Mouse (Mus musculus): Measurements from ENCODE around the gene Slc30a7. TPM values are rescaled to one million over a fixed set of nuclear protein-coding genes. Genes with fewer than 3 reads are reported as not detected.

Slc30a7 gene
- polyA plus RNA-seq, 1 experiment from 2014 or later, result 13.8 TPM

- 87% methylated on average over 9 of the region's 9 CpGs for WGBS
- Histone ChIP-seq H3K27ac (no peak overlapping the region), H3K36me3 (peaks cover 1% of the 10 kb centered on the region; the same call in 1 of the 2 replicates), H3K4me1 (replicated peaks) (no peaks in the 10 kb centered on the region), H3K9me3 (replicated peaks) (no peaks in the 10 kb centered on the region), H3K9ac (no peak overlapping the region), H3K4me2 (no peak overlapping the region), H3K27me3 (no peaks in the 10 kb centered on the region), H3K4me3 (no peak overlapping the region)
- no peak for ATAC-seq (replicated peaks; ENCODE audit: insufficient number of reproducible peaks, insufficient read depth, low FRiP score, low read depth)
Observed at GRCm38 (mm10) chr3:115902301-115902956, 104.8 kb downstream of the Slc30a7 start.

DNA sequence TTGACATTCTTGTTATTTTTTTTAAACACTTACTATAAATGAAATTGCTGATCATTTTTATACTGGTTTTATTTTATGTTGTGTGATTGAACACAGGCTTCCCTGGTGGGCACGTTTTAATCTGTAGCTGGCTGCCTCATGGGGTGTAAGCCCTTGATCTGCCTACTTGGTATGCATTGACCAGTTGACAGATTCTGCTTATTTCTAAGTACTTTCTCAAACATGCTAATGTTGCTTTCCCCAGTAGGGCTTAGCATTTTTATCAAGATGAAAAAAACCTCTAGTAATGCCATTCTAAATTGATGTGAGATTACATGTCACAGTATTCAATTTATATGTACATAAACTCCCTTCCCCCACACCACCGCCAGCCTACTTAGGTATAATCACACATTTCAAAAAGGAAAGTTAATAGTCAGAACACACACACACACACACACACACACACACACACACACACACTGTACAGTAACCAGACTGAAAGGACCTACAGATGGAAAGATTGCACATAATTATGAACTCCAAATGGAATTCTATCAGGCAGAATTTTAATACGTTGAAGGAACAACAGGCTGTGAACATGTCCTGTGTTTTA, 108.8 kb downstream of the Slc30a7 start:
- Histone ChIP-seq H3K27me3 (no peaks in the 10 kb centered on the region), H3K4me1 (replicated peaks) (no peaks in the 10 kb centered on the region), H3K9ac (no peak overlapping the region), H3K9me3 (replicated peaks) (no peaks in the 10 kb centered on the region), H3K4me2 (no peak overlapping the region), H3K4me3 (no peak overlapping the region), H3K27ac (no peak overlapping the region), H3K36me3 (no peaks in the 10 kb centered on the region)
- ATAC-seq (replicated peaks; ENCODE audit: insufficient number of reproducible peaks, insufficient read depth, low FRiP score, low read depth), result no peak
- WGBS, result 82% methylated on average over 3 of the region's 3 CpGs

DNA sequence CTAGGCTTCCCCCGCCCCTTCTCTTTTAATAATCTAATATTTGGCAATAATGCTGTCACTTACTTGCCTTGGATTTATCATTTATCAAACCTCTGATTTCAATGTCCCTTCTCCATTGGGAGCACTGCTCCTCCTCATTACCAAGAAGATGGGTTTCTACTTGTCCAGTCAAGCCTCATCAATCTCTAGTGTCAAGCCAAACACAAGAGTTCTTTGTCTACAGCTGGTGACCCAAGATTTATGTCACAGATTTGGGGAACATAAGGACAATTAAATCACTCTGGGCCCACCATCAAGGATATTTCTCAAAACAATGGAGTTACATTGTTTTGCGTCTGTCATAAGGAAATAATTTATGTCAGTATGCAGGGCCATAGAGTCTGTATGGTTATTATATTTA, 114.0 kb downstream of the Slc30a7 start:
- H3K4me2 ChIP-seq, result no peak overlapping the region
- H3K36me3 ChIP-seq, result 0 out of 2 replicates have a peak, but pooled peaks cover 4% of the 10 kb centered on the region
- H3K4me1 ChIP-seq (replicated peaks), result peaks cover 3% of the 10 kb centered on the region; the same call in 1 of the 2 replicates
- no peaks in the 10 kb centered on the region for H3K27me3 ChIP-seq
- no peak overlapping the region for H3K9ac ChIP-seq
- WGBS, result 90% methylated on average over 2 of the region's 2 CpGs
- ATAC-seq (replicated peaks; ENCODE audit: insufficient number of reproducible peaks, insufficient read depth, low FRiP score, low read depth), result no peak
- H3K9me3 ChIP-seq (replicated peaks), result no peaks in the 10 kb centered on the region
- H3K27ac ChIP-seq, result no peak overlapping the region
- no peak overlapping the region for H3K4me3 ChIP-seq

GRCm38 (mm10) chr3:115892341-115892740, 114.9 kb downstream of the Slc30a7 start:
- no peaks in the 10 kb centered on the region for H3K9me3 ChIP-seq (replicated peaks)
- ATAC-seq (replicated peaks; ENCODE audit: insufficient number of reproducible peaks, insufficient read depth, low FRiP score, low read depth), result no peak
- WGBS, result 80% methylated on average over 4 of the region's 4 CpGs
- H3K27me3 ChIP-seq, result no peaks in the 10 kb centered on the region
- no peak overlapping the region for H3K9ac ChIP-seq
- no peak overlapping the region for H3K4me2 ChIP-seq
- H3K4me3 ChIP-seq, result no peak overlapping the region
- H3K4me1 ChIP-seq (replicated peaks), result peaks cover 3% of the 10 kb centered on the region; the same call in 1 of the 2 replicates
- H3K36me3 ChIP-seq, result 0 out of 2 replicates have a peak, but pooled peaks cover 4% of the 10 kb centered on the region
- H3K27ac ChIP-seq, result no peak overlapping the region

Small RNA genes within 50 kb of the gene (microRNA-seq; reads per million reads assigned to microRNA genes)
- gene Mir669n, result not detected

Other genes starting within 250 kb of the Slc30a7 start
- 15.2 and 22.0 TPM in 2 replicates for gene Dph5, start 119.6 kb downstream of the Slc30a7 start, polyA plus RNA-seq (2015; fragmentation: Nextera tagmentation; extraction: Ambion mirVana)
- gene Extl2, start 56 bp upstream of the Slc30a7 start, polyA plus RNA-seq (2015; fragmentation: Nextera tagmentation; extraction: Ambion mirVana), result 17.7 and 19.0 TPM in 2 replicates
- 77.8 and 78.2 TPM in 2 replicates for gene Vcam1, start 122.3 kb upstream of the Slc30a7 start, polyA plus RNA-seq (2015; fragmentation: Nextera tagmentation; extraction: Ambion mirVana)
- 0.34 and 0.35 TPM in 2 replicates for gene Gpr88, start 246.1 kb upstream of the Slc30a7 start, polyA plus RNA-seq (2015; fragmentation: Nextera tagmentation; extraction: Ambion mirVana)

Data from heart, embryonic 15.5 days (tissue).